Mouse (Mus musculus) heart, postnatal 0 days (tissue): Measurements from ENCODE around the gene Lsm7.

ENCODE experiments used
- CTCF ChIP-seq: IDR thresholded peaks from 2 replicates; pipeline ENCODE4 v1.5.1; 2016; ENCODE audit warnings: antibody characterized with exemption, control low read depth, low read depth
- EP300 ChIP-seq: IDR thresholded peaks from 2 replicates; pipeline ENCODE4 v1.6.1; 2016; ENCODE audit warnings: antibody characterized with exemption, low read depth

GRCm38 (mm10) chr10:80843087-80843930 lies 11.7 kb downstream of the Lsm7 start:
- no peak for TF ChIP-seq CTCF
- no peak for TF ChIP-seq EP300
